Mouse (Mus musculus): ENCODE data around the gene Rnf7.

Gene Rnf7

GRCm38 (mm10) chr9:96469556-96470265 lies 8.8 kb downstream of the Rnf7 start:
- no peak for DNase-seq

GRCm38 (mm10) chr9:96463708-96464107 lies 14.8 kb downstream of the Rnf7 start:
- peak; percentile 36 for DNase-seq

GRCm38 (mm10) chr9:96461607-96462006 lies 16.9 kb downstream of the Rnf7 start:
- no peak for DNase-seq

- DNase-seq = no peak
Observed at GRCm38 (mm10) chr9:96460117-96460865, 18.2 kb downstream of the Rnf7 start.

- DNase-seq = no peak
Observed at GRCm38 (mm10) chr9:96455618-96456017, 22.9 kb downstream of the Rnf7 start.

GRCm38 (mm10) chr9:96452956-96453355 lies 25.5 kb downstream of the Rnf7 start:
- no peak for DNase-seq

- DNase-seq = no peak
Observed at GRCm38 (mm10) chr9:96450900-96451720, 27.4 kb downstream of the Rnf7 start.

GRCm38 (mm10) chr9:96449514-96449913 lies 29.0 kb downstream of the Rnf7 start:
- no peak for DNase-seq

GRCm38 (mm10) chr9:96445351-96445750 lies 33.1 kb downstream of the Rnf7 start:
- DNase-seq = no peak

GRCm38 (mm10) chr9:96442081-96442480 lies 36.4 kb downstream of the Rnf7 start:
- no peak for DNase-seq

- peak; percentile 14 for DNase-seq
Observed at GRCm38 (mm10) chr9:96438334-96438871, 40.1 kb downstream of the Rnf7 start.

- DNase-seq = peak; percentile 31
Observed at GRCm38 (mm10) chr9:96437805-96438333, 40.6 kb downstream of the Rnf7 start.

- no peak for DNase-seq
Observed at GRCm38 (mm10) chr9:96436901-96437804, 41.3 kb downstream of the Rnf7 start.

- no peak for DNase-seq
Observed at GRCm38 (mm10) chr9:96432575-96432974, 45.9 kb downstream of the Rnf7 start.

GRCm38 (mm10) chr9:96431081-96431480 lies 47.4 kb downstream of the Rnf7 start:
- no peak for DNase-seq

GRCm38 (mm10) chr9:96428336-96429046 lies 50.0 kb downstream of the Rnf7 start:
- no peak for DNase-seq

- no peak for DNase-seq
Observed at GRCm38 (mm10) chr9:96424027-96424426, 54.4 kb downstream of the Rnf7 start.
